Mouse (Mus musculus) limb, embryonic 13.5 days (tissue): ENCODE results near the gene Gm7247. TPM values are rescaled to one million over a fixed set of nuclear protein-coding genes. Genes with fewer than 3 reads are reported as not detected.
"Not testable (repeated sequence)": the region's sequence is repeated elsewhere in the genome, so short reads cannot be mapped to it uniquely, and the experiment has no call there.

Experiments used
- ATAC-seq: fragments of 200-750 bp; cut with Nextera tagmentation; 2 replicates; pipeline ENCODE4 v1.8.0; 2017; ENCODE audit warnings: low read depth, moderate number of reproducible peaks, moderate TSS enrichment; ENCODE audit not compliant: low FRiP score
- H3K27ac ChIP-seq: fragments of 300-500 bp; sonication (generic); 2 replicates; pipeline ENCODE4 v1.5.1; 2015; ENCODE audit warnings: inconsistent platforms, mild to moderate bottlenecking, moderate library complexity
- H3K27me3 ChIP-seq: fragments of 300-500 bp; sonication (generic); 2 replicates; pipeline ENCODE4 v1.6.1; 2015; ENCODE audit warnings: mild to moderate bottlenecking, inconsistent platforms
- H3K36me3 ChIP-seq: fragments of 300-500 bp; sonication (generic); 2 replicates; pipeline ENCODE4 v1.6.1; 2015; ENCODE audit warnings: inconsistent platforms, mild to moderate bottlenecking, moderate library complexity
- H3K4me1 ChIP-seq: fragments of 300-500 bp; sonication (generic); 2 replicates; pipeline ENCODE4 v1.6.1; 2015; ENCODE audit warnings: inconsistent platforms
- H3K4me2 ChIP-seq: fragments of 300-500 bp; sonication (generic); replicated peaks from 2 replicates; pipeline ENCODE4 v1.6.1; 2015; ENCODE audit warnings: inconsistent platforms, mild to moderate bottlenecking, moderate library complexity
- H3K4me3 ChIP-seq: fragments of 300-500 bp; sonication (generic); 2 replicates; pipeline ENCODE4 v1.5.1; 2015; ENCODE audit warnings: moderate library complexity, mild to moderate bottlenecking, inconsistent platforms
- H3K9ac ChIP-seq: fragments of 300-500 bp; sonication (generic); 2 replicates; pipeline ENCODE4 v1.6.1; 2015; ENCODE audit warnings: mild to moderate bottlenecking, inconsistent platforms
- H3K9me3 ChIP-seq: fragments of 300-500 bp; sonication (generic); 2 replicates; pipeline ENCODE4 v1.6.1; 2016; ENCODE audit warnings: inconsistent platforms
- WGBS: fragments of 180-500 bp; shearing (Covaris S2); methylation state at CpG from one replicate; pipeline ENCODE4 v1.1.7; 2015; 5-methylcytosine and 5-hydroxymethylcytosine counted together
- polyA plus RNA-seq: library from polyadenylated mRNA; unstranded; fragments of >200 nt; fragmentation: Nextera tagmentation; extraction: Ambion mirVana; gene quantifications from 2 replicates; pipeline ENCODE4 v1.2.1, GENCODE M21; 2015

Gene Gm7247
- polyA plus RNA-seq, 1 experiment from 2014 or later, result not detected

DNA sequence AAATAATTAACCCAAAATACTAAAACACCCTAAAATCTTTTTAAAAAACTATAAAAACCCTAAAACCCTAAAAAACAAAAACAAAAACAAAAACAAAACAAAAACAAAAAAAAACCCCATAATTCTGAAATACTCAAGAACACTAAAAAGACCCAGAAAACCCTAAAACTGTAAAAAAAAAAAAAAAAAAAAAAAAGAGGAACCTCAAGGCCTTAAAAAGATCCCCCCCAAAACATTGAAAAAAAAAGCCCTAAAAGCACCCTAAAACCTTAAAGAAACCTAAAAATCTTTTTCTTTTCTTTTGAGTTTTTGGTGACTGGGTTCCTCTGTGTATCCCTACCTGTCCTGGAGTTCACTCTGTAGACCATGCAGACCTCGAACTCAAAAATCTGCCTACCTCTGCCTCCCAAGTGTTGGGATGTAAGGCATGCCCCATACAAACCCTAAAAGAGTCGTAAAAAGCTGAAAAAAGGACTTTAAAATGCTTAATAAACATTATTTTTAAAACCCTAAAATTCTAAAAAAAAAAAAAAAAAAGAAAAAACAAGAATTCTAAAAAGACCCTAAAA is 138.2 kb downstream of the Gm7247 start:
- Histone ChIP-seq H3K4me3 (no peak overlapping the region), H3K27ac (no peak overlapping the region), H3K4me1 (no peaks in the 10 kb centered on the region), H3K9ac (no peak overlapping the region), H3K27me3 (no peaks in the 10 kb centered on the region), H3K9me3 (no peaks in the 10 kb centered on the region), H3K36me3 (no peaks in the 10 kb centered on the region), H3K4me2 (no peak overlapping the region)
- no peak for ATAC-seq
- 80% methylated on average over 2 of the region's 2 CpGs for WGBS

GRCm38 (mm10) chr14:51500461-51500860 is 138.9 kb downstream of the Gm7247 start:
- Histone ChIP-seq H3K9me3 (no peaks in the 10 kb centered on the region), H3K36me3 (no peaks in the 10 kb centered on the region), H3K4me3 (no peak overlapping the region), H3K4me2 (no peak overlapping the region), H3K4me1 (no peaks in the 10 kb centered on the region), H3K27me3 (no peaks in the 10 kb centered on the region), H3K9ac (no peak overlapping the region), H3K27ac (no peak overlapping the region)
- ATAC-seq, result no peak
- WGBS, result 87% methylated on average over 4 of the region's 4 CpGs

DNA sequence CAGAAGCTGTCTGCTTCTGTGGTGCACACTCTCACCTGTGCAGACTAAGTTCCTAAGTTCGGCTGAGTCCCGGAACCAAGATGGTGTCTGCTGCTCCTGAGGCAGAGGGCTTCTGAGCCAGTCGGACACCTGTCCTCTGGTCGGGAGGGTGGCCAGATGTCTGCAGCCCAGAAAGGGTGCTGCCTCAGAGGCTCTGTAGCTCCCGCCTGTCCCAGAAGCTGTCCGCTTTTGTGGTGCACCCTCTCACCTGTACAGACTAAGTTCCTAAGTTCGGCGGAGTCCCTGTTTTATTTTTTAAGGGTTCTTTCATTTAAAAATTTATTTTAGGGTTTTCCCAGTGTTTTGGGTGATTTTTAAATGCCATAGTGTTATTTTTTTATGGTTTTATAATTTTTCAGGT is 145.9 kb downstream of the Gm7247 start:
- Histone ChIP-seq H3K27ac (no peak overlapping the region), H3K4me2 (no peak overlapping the region), H3K9ac (no peak overlapping the region), H3K27me3 (no peaks in the 10 kb centered on the region), H3K4me1 (no peaks in the 10 kb centered on the region), H3K36me3 (no peaks in the 10 kb centered on the region), H3K4me3 (no peak overlapping the region), H3K9me3 (no peaks in the 10 kb centered on the region)
- no peak for ATAC-seq
- 87% methylated on average over 8 of the region's 8 CpGs for WGBS

GRCm38 (mm10) chr14:51552490-51552889 is 190.9 kb downstream of the Gm7247 start, which contains the start of gene Gm5622:
Gm5622 (plus strand) TSS chr14:51552790.
- H3K4me1 ChIP-seq, result no peaks in the 10 kb centered on the region

DNA sequence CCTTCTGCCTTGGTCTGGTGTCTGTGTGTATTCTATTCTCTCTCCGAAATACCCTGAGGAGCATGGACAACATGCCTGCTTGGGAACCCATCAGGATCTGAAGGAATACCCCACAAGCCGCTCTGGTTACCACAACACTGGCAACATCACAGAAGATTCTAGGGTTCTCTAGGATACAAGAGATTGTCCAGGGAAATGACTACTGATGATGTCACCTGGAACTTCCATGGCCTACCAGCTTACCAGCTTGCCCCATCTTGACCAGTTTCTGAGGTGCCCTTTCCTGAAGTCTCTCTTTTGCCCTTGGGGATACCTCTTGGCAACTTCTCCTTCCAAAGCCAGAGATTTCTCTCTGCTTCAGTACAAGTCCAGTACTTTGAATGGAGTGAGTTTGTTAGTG is 212.4 kb downstream of the Gm7247 start, which contains the start of gene Gm17175:
TSS of gene Gm17175 (minus strand) at position 101 of the 400 bp plus-strand sequence.
- H3K27ac ChIP-seq, H3K4me1 ChIP-seq, H3K36me3 ChIP-seq, H3K4me2 ChIP-seq, ATAC-seq, H3K9me3 ChIP-seq, H3K27me3 ChIP-seq, H3K9ac ChIP-seq, H3K4me3 ChIP-seq: not testable (repeated sequence)
- 91% methylated on average over 2 of the region's 2 CpGs for WGBS

More at GRCm38 (mm10) chr14:51552490-51552889, 190.9 kb downstream of the Gm7247 start, which contains the start of gene Gm5622:
- Histone ChIP-seq H3K36me3 (no peaks in the 10 kb centered on the region), H3K4me3 (no peak within 1 kb of the TSS), H3K27me3 (no peaks in the 10 kb centered on the region), H3K27ac (no peak within 1 kb of the TSS), H3K4me2 (no peak within 1 kb of the TSS), H3K9ac (no peak within 1 kb of the TSS), H3K9me3 (no peaks in the 10 kb centered on the region)
- no peak for ATAC-seq
- WGBS, result 90% methylated on average over 4 of the region's 4 CpGs

GRCm38 (mm10) chr14:51592039-51592438 is 230.5 kb downstream of the Gm7247 start, which contains the start of gene Gm17174:
Gm17174 (minus strand) TSS chr14:51592139.
- H3K27me3 ChIP-seq, H3K4me1 ChIP-seq, H3K27ac ChIP-seq, H3K9ac ChIP-seq, H3K36me3 ChIP-seq, ATAC-seq, H3K9me3 ChIP-seq, H3K4me2 ChIP-seq, H3K4me3 ChIP-seq: not testable (repeated sequence)
- WGBS, result 92% methylated on average over 4 of the region's 4 CpGs

DNA sequence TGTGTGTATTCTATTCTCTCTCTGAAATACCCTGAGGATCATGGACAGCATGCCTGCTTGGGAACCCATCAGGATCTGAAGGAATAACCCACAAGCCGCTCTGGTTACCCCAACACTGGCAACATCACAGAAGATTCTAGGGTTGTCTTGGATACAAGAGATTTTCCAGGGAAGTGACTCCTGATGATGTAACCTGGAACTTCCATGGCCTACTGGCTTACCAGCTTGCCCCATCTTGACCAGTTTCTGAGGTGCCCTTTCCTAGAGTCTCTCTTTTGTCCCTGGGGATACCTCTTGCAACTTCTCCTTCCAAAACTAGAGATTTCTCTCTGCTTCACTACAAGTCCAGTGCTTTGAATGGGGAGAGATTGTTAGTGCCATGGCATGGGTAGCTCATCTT is 249.7 kb downstream of the Gm7247 start, which contains the start of gene Gm17078:
TSS of gene Gm17078 (minus strand) at position 101 of the 400 bp plus-strand sequence.
- H3K4me2 ChIP-seq, result no peak within 1 kb of the TSS
- no peaks in the 10 kb centered on the region for H3K9me3 ChIP-seq
- no peak within 1 kb of the TSS for H3K9ac ChIP-seq
- ATAC-seq, result no peak
- WGBS, result 88% methylated on average over 1 of the region's 1 CpGs
- H3K4me1 ChIP-seq, result no peaks in the 10 kb centered on the region
- no peaks in the 10 kb centered on the region for H3K36me3 ChIP-seq
- H3K27me3 ChIP-seq, result no peaks in the 10 kb centered on the region
- H3K4me3 ChIP-seq, result no peak within 1 kb of the TSS
- no peak within 1 kb of the TSS for H3K27ac ChIP-seq

Other genes with a start within 250 kb of the Gm7247 start
- gene Eddm3b, start 247.3 kb upstream of the Gm7247 start, polyA plus RNA-seq, result not detected in 2 replicates
- gene Rnase6, start 237.8 kb upstream of the Gm7247 start, polyA plus RNA-seq, result 0.97 and 1.2 TPM in 2 replicates
- gene Rnase1, start 215.0 kb upstream of the Gm7247 start, polyA plus RNA-seq, result 0.14 TPM in 1 of 2 replicates, not detected in the other
- not detected in 2 replicates for gene Rnase2b, start 199.5 kb upstream of the Gm7247 start, polyA plus RNA-seq
- not detected in 2 replicates for gene Ang2, start 162.6 kb upstream of the Gm7247 start, polyA plus RNA-seq
- not detected in 2 replicates for gene Ear14, start 158.4 kb upstream of the Gm7247 start, polyA plus RNA-seq
- gene Rnase2a, start 105.6 kb upstream of the Gm7247 start, polyA plus RNA-seq, result not detected in 2 replicates
- not detected in 2 replicates for gene Vmn2r88, start 49.1 kb downstream of the Gm7247 start, polyA plus RNA-seq
- not detected in 2 replicates for gene Vmn2r89, start 90.1 kb downstream of the Gm7247 start, polyA plus RNA-seq
- not detected in 2 replicates for gene Gm5622, start 191.0 kb downstream of the Gm7247 start, polyA plus RNA-seq
- not detected in 2 replicates for gene Gm17175, start 212.3 kb downstream of the Gm7247 start, polyA plus RNA-seq
- not detected in 2 replicates for gene Gm17174, start 230.4 kb downstream of the Gm7247 start, polyA plus RNA-seq
- gene Gm17078, start 249.6 kb downstream of the Gm7247 start, polyA plus RNA-seq, result not detected in 2 replicates